Mouse (Mus musculus) C2C12 (cell line): Measurements from ENCODE around the gene Cntnap2.
"Not testable (repeated sequence)": the region's sequence is repeated elsewhere in the genome, so short reads cannot be mapped to it uniquely, and the experiment has no call there.

Source experiments
- CTCF ChIP-seq: IDR thresholded peaks from one replicate; pipeline ENCODE4 v1.5.1; 2011; ENCODE audit not compliant: control insufficient read depth, insufficient read depth, insufficient read length
- FOSL1 ChIP-seq: IDR thresholded peaks from one replicate; pipeline ENCODE4 v1.8.0; 2011; ENCODE audit warnings: mild to moderate bottlenecking, low read length; ENCODE audit not compliant: poor library complexity, insufficient read depth, severe bottlenecking
- MYOD1 ChIP-seq: IDR thresholded peaks from one replicate; pipeline ENCODE4 v1.6.1; 2011; ENCODE audit warnings: low read depth; ENCODE audit not compliant: control insufficient read depth, insufficient read length
- MYOG ChIP-seq: IDR thresholded peaks from one replicate; pipeline ENCODE4 v1.6.1; 2011; ENCODE audit not compliant: control insufficient read depth, insufficient read length; ENCODE audit errors: extremely low read depth
- USF1 ChIP-seq: IDR thresholded peaks from one replicate; pipeline ENCODE4 v1.6.1; 2011; ENCODE audit warnings: low read depth, mild to moderate bottlenecking, control low read depth, moderate library complexity

GRCm38 (mm10) chr6:47181372-47181771 is 2122.2 kb downstream of the Cntnap2 start:
- not testable (repeated sequence) for TF ChIP-seq MYOD1, USF1, FOSL1, CTCF, MYOG
